Mouse (Mus musculus) limb, embryonic 12.5 days (tissue): ENCODE measurements around the gene Rer1. TPM values are rescaled to one million over a fixed set of nuclear protein-coding genes. Genes with fewer than 3 reads are reported as not detected.

Experiments
- polyA plus RNA-seq: library from polyadenylated mRNA; unstranded; fragments of >200 nt; fragmentation: Nextera tagmentation; extraction: Ambion mirVana; gene quantifications from 2 replicates; pipeline ENCODE4 v1.2.1, GENCODE M21; 2016

Rer1 gene
- polyA plus RNA-seq, 1 experiment from 2014 or later: 141 TPM

Other genes starting within 250 kb of the Rer1 start
- 0.23 and 0.54 TPM in 2 replicates for gene Ttc34, start 248.9 kb downstream of the Rer1 start, polyA plus RNA-seq
- 0.11 and 0.19 TPM in 2 replicates for gene Mmel1, start 216.8 kb downstream of the Rer1 start, polyA plus RNA-seq
- gene Fam213b, start 187.2 kb downstream of the Rer1 start, polyA plus RNA-seq: 42.8 and 43.2 TPM in 2 replicates
- gene Tnfrsf14, start 157.8 kb downstream of the Rer1 start, polyA plus RNA-seq: 1.0 and 1.4 TPM in 2 replicates
- gene Hes5, start 125.5 kb downstream of the Rer1 start, polyA plus RNA-seq: 0.54 and 1.1 TPM in 2 replicates
- gene Pank4, start 122.3 kb downstream of the Rer1 start, polyA plus RNA-seq: 56.3 and 60.5 TPM in 2 replicates
- 2.3 and 3.4 TPM in 2 replicates for gene Plch2, start 29.6 kb downstream of the Rer1 start, polyA plus RNA-seq
- gene Pex10, start 19.4 kb downstream of the Rer1 start, polyA plus RNA-seq: 20.8 and 21.9 TPM in 2 replicates
- 5.2 and 6.9 TPM in 2 replicates for gene Morn1, start 195 bp upstream of the Rer1 start, polyA plus RNA-seq
- 18.4 and 18.8 TPM in 2 replicates for gene Ski, start 136.2 kb upstream of the Rer1 start, polyA plus RNA-seq
- gene Faap20, start 163.4 kb upstream of the Rer1 start, polyA plus RNA-seq: 96.0 and 99.2 TPM in 2 replicates